Mouse (Mus musculus) Muller cell, postnatal 12 days (primary cell): ENCODE measurements at regions not wholly inside any gene's neighbourhood (a gene's known extent, or its start where the extent isn't known, plus 50 kb on each side); places are given as distances from the start of the nearest gene placed in this dataset.

Experiments used
- DNase-seq: peaks from one replicate; pipeline ENCODE4 v3.0.0-alpha.2; 2015; ENCODE audit errors: inconsistent ontology term

DNA sequence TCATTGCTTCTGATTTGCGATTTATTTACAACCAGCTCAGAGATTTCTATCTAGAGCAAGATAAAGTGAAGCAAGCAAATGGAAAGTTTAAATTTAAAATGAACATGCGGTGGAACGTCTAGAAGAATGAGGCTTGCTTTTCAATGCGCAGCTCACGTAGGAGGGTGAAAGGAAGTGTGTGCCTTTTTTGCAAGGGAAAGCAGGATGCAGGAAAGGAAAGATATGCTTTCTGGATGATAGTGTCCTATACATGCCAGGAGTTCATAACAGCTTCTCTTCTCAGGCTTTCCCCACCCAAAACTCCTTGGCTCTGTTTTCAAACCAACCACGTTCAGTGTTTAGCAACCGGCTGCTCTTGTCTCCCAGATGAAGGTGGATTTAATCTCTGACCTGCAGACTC, 132.9 kb upstream of the Nlgn1 start:
- no peak for DNase-seq

GRCm38 (mm10) chr3:26454921-26455320, 122.7 kb upstream of the Nlgn1 start:
- peak; percentile 24 for DNase-seq

GRCm38 (mm10) chr3:26437800-26438404, 105.6 kb upstream of the Nlgn1 start:
- no peak for DNase-seq
